Mouse (Mus musculus) cortical plate, adult 2 months (tissue): ENCODE results near the gene Agrn. TPM values are rescaled to one million over a fixed set of nuclear protein-coding genes. Genes with fewer than 3 reads are reported as not detected.

ENCODE experiments used
- H3K27ac ChIP-seq: fragments of 200-500 bp; 2 replicates; pipeline ENCODE4 v1.5.1; 2012; ENCODE audit warnings: low read length, control low read depth, inconsistent platforms; ENCODE audit not compliant: insufficient read depth
- H3K4me1 ChIP-seq: fragments of 200-500 bp; 2 replicates; pipeline ENCODE4 v1.6.1; 2011; ENCODE audit warnings: low read length; ENCODE audit not compliant: control insufficient read depth, insufficient read depth
- H3K4me3 ChIP-seq: fragments of 200-500 bp; 2 replicates; pipeline ENCODE4 v1.5.1; 2011; ENCODE audit warnings: mild to moderate bottlenecking, low read length, control low read depth; ENCODE audit not compliant: insufficient read depth
- CTCF ChIP-seq: fragments of 200-500 bp; IDR thresholded peaks from 2 replicates; pipeline ENCODE4 v1.5.1; 2011; ENCODE audit warnings: mild to moderate bottlenecking, control low read depth, low read length; ENCODE audit not compliant: insufficient read depth; ENCODE audit errors: extremely low read depth
- POLR2A ChIP-seq: fragments of 200-500 bp; IDR thresholded peaks from 2 replicates; pipeline ENCODE4 v1.6.1; 2011; ENCODE audit warnings: mild to moderate bottlenecking, low read length, control low read depth; ENCODE audit not compliant: insufficient read depth; ENCODE audit errors: extremely low read depth
- polyA plus RNA-seq: library from polyadenylated mRNA; depleted of rRNA; stranded (reverse); fragments of >200 nt; gene quantifications from 2 replicates; pipeline ENCODE4 v1.2.3, GENCODE M21; 2012; rRNA removed

Gene Agrn
- polyA plus RNA-seq = 186 and 206 TPM in 2 replicates

DNA sequence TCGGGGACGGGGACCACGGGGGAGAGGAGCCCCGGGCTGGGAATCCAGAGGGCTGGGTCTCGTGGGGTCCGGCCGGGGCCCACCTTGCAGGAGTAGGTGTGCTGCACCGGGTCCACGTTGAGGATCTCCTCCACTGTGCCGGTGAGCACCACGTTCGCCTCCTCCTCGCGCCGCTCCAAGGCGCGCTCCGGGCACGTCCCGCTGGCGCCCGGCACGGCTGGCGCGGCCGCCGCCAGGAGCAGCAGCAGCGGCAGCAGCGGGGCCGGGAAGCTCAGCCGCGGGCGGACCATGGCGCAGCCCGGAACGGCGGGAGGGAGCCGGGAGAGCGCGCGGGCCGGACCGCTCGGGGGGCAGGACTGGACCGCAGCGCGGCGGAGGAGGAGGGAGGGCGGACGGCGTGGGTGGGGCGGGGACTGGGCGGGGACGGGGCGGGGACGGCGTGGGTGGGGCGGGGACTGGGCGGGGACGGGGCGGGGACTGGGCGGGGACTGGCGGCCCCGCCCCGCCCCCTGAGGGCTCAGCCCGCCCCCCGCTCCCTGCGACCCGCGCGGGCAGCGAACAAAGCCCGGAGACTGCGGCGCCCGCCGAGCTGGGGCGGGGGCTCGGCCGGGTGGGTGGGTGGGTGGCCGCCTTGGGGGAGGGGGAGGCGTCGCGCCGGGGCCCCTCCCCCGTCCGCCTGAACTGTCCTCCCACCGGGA is at the start of gene Agrn:
TSS of gene Agrn (minus strand) at position 358 of the 698 bp plus-strand sequence.
- H3K27ac ChIP-seq = peak within 1 kb of the TSS; percentile 93

DNA sequence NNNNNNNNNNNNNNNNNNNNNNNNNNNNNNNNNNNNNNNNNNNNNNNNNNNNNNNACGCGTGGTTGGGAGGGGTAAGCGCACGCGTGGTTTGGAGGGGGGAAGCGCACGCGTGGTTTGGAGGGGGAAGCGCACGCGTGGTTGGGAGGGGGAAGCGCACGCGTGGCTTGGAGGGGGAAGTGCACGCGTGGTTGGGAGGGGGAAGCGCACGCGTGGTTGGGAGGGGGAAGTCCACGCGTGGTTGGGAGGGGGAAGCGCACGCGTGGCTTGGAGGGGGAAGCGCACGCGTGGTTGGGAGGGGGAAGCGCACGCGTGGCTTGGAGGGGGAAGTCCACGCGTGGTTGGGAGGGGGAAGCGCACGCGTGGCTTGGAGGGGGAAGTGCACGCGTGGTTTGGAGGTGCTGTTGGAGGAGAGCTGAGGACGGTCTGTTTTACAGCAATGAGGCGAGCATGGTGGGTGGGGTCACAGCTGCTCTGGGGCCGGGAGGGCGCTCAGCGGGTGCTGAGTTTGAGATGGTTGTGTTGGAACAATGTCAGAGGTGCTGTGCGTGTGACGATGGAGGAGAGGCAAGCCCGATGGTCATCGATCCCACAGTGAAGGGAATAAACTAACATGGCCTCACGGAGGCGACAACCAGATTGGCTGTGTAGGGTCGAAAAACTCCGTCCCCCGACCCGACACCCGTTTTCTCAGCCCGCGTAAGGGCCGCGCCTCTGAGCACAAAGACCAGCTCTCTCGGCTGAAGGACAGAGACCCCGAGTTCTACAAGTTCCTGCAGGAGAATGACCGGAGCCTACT is 39.6 kb upstream of the Agrn start:
- Histone ChIP-seq H3K4me1 (0 out of 2 replicates have a peak, but pooled peaks cover 2% of the 10 kb centered on the region), H3K4me3 (peak overlapping the region; percentile 93), H3K27ac (no peak overlapping the region)
- TF ChIP-seq CTCF (no peak), POLR2A (no peak)

More for the DNA sequence above, at the start of gene Agrn:
- H3K4me3 ChIP-seq = peak within 1 kb of the TSS; percentile 48
- TF ChIP-seq POLR2A = 0 out of 2 replicates have a peak, but pooled peaks have one; percentile 33
- TF ChIP-seq CTCF = no peak
- H3K4me1 ChIP-seq = no peaks in the 10 kb centered on the region; the same call in 1 of the 2 replicates

DNA sequence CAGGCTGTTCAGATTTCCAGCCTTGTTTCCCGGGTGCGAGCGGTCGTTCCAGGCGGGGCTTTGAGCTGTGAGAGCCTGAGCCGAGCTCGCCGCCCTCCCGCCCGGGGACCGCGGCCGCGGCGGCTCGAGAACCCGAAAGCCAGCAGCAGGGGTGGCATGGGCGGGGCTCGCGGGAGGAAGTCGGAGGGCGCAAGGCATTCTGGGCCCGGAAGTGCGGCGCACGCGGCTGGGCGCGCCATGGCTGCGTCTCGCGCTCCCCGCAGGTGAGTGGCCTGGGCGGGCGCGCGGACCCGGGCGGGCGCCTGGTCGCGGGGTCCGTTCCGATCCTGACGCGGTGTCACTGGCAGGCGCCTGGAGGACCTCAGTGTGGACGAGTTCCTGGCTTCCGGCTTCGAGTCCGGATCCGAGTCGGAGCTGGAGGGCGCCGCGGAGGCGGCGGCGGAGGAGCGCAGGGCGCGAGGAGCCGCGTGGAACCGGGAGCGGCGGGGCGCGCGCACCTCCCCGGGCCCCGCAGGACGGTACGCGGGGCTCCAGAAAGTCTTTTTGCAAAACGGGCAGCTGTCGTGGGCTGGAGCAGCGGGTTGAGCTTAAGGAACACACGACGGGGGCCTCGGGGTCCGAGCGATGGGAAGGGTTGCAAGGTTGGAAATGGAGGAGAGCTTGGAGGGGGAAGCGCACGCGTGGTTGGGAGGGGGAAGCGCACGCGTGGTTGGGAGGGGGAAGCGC is 38.7 kb upstream of the Agrn start, which contains the start of gene Noc2l:
TSS of gene Noc2l (plus strand) at position 203 of the 726 bp plus-strand sequence.
- 0 out of 2 replicates have a peak, but pooled peaks cover 2% of the 10 kb centered on the region for H3K4me1 ChIP-seq
- TF ChIP-seq CTCF = no peak
- peak; percentile 39; the same call in 1 of the 2 replicates for TF ChIP-seq POLR2A
- H3K27ac ChIP-seq = peak within 1 kb of the TSS; percentile 94
- H3K4me3 ChIP-seq = peak within 1 kb of the TSS; percentile 93

DNA sequence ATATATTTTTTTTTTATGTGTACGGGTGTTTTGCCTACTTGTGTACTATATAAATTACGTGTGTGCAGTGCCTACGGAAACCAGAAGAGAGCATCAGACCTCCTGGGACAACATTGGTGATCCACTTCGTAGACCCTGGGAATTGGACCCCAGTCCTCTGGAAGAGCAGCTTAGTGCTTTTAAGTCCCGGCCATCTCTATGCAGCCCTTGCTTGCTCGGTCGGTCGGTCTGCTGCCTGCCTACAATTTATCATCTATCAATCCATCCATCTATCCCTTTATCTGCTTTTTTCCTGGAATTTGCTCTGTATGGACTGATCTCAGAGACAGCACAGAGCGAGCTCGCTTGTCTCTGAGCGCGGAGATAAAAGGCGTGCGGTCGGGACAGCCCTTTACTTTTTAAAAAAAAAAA is 38.1 kb upstream of the Agrn start:
- 0 out of 2 replicates have a peak, but pooled peaks cover 2% of the 10 kb centered on the region for H3K4me1 ChIP-seq
- H3K4me3 ChIP-seq = peak overlapping the region; percentile 93
- TF ChIP-seq CTCF = no peak
- no peak for TF ChIP-seq POLR2A
- peak overlapping the region; percentile 0; the same call in 1 of the 2 replicates for H3K27ac ChIP-seq

DNA sequence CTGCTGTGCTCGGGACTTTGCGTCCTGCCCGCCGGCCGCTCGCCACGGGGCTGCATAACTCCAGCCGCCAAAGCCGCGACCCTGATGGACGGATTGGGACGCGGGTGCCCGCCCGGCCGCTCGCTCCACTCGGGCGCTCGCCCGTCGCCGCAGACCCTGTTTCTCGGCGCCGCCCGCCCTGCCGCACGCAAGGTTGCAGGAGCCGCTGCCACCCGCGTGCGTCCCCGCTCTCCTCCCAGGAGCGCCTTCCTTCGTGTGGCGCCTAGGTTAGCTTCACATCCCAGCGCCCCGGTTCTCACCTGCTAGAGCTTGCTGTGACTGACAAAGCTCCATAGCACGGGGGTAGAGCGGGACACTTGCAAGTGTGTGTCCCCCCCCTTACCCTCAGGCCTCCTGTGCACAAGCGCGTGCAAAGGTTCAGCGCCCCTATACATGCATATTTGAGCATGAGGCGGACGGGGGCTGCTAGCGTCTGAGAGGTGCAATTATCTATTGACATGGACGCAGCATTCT is 37.5 kb upstream of the Agrn start, which contains the start of gene Plekhn1:
TSS of gene Plekhn1 (minus strand) at position 157 of the 513 bp plus-strand sequence.
- H3K4me3 ChIP-seq = peak within 1 kb of the TSS; percentile 93
- H3K4me1 ChIP-seq = 0 out of 2 replicates have a peak, but pooled peaks cover 2% of the 10 kb centered on the region
- H3K27ac ChIP-seq = peak within 1 kb of the TSS; percentile 82
- TF ChIP-seq CTCF (no peak), POLR2A (0 out of 2 replicates have a peak, but pooled peaks have one; percentile 14)

DNA sequence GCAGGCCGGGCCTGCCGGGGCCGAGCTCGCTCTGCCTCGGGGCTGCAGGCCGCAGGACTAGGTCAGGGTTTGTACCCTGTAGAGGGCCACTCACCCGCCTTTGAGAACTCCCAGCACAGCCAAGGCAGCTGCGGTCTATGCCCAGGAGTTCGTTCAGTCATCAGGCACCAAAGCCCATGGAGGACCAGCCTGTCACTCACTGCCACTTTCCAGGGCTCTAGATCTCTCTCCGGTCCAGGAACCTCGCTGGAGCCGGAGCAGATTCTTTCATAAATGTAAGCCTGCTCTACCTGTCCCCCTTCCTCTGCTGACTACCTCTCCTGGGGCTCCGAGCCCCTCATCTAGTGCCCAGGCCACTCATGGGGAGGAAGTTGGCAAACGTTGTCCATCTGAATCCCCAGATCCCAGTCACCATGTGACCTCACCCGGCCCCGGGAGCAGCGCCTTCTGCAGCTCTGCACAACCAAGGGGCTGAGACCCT is 36.8 kb upstream of the Agrn start:
- TF ChIP-seq POLR2A = no peak
- TF ChIP-seq CTCF = no peak
- Histone ChIP-seq H3K4me1 (peaks cover 5% of the 10 kb centered on the region), H3K27ac (peak overlapping the region; percentile 82; the same call in 1 of the 2 replicates), H3K4me3 (peak overlapping the region; percentile 93)

DNA sequence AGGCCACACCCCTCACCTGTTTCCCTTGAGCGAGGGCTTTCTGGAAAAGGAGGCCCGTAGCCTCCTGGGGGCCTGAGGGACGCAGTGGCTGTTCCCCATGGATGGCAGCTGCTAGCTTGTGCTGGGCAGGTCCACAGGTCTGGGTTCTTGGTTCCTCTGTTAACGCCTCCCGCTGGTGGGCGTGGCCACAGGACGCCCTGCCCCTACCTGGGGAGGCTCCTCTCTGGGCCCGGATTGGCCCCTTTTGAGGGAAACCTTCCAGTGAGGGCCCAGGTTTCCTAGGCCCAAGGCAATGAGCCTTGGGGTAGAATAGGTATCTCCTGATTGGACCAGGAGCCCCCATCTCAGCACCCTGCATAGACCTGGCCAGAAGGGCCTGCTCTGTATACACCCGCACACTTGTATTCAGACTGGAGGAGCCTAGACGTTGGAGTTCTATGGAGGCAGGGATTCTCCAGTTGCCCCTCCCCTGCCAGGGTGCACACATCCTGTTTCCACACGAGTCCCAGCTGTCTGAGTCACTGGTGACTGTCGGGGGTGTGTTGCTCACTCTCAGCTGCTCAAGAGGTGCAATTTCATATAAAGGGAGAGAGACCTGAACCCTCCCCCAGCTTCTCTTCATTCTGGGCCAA is 31.2 kb upstream of the Agrn start:
- TF ChIP-seq POLR2A (no peak), CTCF (no peak)
- H3K4me3 ChIP-seq = no peak overlapping the region
- H3K27ac ChIP-seq = no peak overlapping the region
- H3K4me1 ChIP-seq = peaks cover 5% of the 10 kb centered on the region

DNA sequence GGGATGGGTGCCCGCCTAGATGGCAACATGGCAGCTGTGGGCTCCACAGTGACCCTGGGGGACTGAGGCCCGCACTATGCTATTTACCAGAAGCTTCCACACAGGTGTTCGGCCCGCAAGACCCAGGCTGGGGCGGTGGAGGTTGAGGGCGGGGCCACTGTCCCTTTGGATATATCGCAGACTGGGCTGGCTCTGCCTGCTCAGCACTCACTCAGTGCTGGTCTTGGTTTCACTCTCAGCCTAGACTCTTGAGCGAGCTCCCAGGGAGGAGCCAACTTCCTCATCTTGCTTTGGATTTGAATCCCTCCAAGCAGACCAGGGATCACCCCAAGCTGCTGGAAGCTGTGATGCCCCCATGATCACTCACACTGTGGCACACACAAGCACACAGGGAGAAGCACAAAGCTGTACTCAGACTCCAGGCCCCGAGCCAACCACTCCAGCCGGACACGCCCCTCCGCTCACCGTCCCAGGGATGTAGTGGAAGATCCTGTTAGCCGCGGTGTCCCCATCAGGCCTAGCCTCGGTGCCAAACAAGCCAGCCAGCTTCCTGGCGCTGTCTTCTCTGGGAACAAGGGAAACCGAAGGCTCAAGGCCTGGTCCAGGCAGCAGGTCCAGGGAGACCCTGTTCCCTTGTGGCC is 30.6 kb upstream of the Agrn start:
- Histone ChIP-seq H3K4me3 (no peak overlapping the region), H3K27ac (no peak overlapping the region), H3K4me1 (peaks cover 5% of the 10 kb centered on the region)
- no peak for TF ChIP-seq POLR2A
- no peak for TF ChIP-seq CTCF
